Mouse (Mus musculus) spleen, postnatal 36 days (tissue): ENCODE results near the gene Slc25a27.

ENCODE experiments used
- DNase-seq, 2 experiments: peaks; one replicate each; pipeline ENCODE4 v3.0.0; 2022; ENCODE audit warnings: low spot score in 2 of 2, mixed read lengths in 1 of 2

Gene Slc25a27

DNA sequence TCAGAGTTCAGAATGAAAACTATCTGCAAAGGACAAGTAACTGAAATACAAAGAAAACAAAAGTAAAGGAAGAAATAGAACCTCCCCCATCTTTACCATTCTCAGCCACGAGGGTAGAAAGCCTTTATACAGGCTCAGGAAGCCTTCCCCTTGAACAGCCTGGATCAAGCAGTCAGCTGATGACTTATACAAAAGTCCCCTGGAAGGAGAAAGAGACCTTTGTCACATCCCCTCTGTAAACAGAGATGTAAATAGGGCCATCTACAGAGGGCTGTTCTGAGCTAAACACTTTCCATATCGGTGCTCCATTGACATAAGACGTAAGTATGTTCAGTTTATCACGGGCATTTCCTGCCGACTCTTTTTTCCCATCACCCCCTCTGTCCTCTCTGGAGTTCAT, 20.1 kb downstream of the Slc25a27 start:
- DNase-seq, result no peak

DNA sequence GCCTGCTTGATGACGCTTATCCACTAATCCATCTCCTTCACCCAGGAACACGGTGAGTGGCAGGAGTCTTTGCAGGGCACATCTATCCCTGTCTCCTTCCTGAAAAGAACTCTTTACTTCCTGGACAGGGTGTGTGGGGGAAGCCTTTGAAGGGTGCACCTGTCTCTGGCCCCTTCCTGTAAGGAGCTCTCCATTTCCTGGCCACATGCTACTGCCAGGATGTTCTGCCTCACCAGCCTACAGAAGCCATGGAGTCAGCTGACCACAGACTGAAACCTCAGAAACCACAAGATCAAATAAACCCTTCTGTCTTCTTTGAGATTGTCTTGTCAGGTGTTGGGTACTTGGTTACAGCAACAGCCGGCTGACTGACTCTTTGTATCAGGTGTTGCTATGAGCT, 21.9 kb downstream of the Slc25a27 start:
- no peak for DNase-seq

DNA sequence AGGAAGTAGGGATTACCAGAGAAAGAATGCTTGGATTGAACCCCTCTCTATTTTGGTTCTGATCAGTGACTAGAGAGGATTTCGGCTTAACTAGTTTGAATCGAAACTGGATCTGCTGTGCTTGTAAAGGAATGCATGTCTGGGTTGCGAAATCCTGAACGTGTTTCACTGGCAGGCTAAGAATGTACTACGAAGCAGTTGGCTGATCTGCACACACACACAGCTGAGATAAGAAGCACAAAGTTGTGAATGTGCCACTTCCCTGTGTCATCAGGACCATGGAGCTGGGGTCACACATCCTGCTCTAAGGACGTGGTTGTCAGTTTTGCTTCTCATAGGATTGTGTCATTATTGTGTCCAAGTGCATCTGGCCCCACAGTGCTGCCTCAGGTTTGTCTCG, 22.6 kb downstream of the Slc25a27 start:
- no peak for DNase-seq

- DNase-seq, result no peak
Measured at GRCm38 (mm10) chr17:43643191-43643590, 23.8 kb downstream of the Slc25a27 start.

GRCm38 (mm10) chr17:43640825-43641224, 26.2 kb downstream of the Slc25a27 start:
- DNase-seq, result no peak

- DNase-seq, result no peak
Measured at GRCm38 (mm10) chr17:43637146-43637545, 29.9 kb downstream of the Slc25a27 start.

- DNase-seq, result no peak
Measured at GRCm38 (mm10) chr17:43630427-43630760, 36.6 kb downstream of the Slc25a27 start.

DNA sequence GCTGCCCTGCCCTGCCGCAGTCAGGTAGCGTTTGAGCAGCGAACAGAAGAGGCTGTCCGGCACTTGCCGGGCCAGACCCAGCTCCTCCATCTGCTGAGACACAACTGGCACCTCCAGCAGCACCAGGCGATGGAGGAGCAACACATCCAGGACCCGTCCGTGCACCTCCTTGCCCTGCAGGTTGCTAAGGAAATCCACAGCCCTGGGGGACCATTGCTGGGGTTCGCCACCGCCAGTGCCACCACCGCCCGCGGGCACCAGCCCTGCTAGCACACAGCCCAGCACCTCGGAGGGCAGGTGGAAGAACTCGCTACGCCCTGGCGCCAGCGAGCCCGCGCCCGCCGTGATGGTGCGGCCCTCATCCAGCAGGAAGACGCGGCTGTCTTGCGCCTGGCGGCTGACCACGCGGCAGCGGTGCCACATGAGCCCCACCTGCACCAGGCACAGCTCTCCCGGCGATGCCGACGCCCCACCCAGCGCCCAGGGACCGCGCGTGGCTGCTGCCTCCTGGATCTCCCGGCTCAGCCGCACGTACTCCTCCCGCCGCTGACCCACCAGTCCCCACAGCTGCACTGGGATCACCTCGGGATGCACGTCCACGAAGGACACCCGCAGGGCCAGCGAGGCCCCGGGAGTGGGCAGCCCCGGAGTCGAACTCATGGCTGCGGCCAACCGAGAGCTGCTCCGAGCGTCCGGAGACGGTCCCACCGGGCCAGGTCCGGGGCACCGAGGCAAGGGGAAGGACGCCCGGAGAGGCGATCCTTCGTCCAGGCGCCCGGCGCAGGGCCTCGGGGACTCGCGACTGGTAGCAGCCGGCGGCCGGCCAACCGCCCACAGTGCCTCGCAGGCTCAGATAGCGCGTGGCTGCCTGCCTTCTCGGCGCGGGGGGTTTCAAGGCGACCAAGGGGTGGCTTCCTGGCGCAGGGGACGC, 37.3 kb downstream of the Slc25a27 start, which contains the start of gene Tdrd6:
TSS of gene Tdrd6 (minus strand) at position 804 of the 931 bp plus-strand sequence.
- no peak for DNase-seq

GRCm38 (mm10) chr17:43629026-43629495, 38.0 kb downstream of the Slc25a27 start:
- no peak for DNase-seq

DNA sequence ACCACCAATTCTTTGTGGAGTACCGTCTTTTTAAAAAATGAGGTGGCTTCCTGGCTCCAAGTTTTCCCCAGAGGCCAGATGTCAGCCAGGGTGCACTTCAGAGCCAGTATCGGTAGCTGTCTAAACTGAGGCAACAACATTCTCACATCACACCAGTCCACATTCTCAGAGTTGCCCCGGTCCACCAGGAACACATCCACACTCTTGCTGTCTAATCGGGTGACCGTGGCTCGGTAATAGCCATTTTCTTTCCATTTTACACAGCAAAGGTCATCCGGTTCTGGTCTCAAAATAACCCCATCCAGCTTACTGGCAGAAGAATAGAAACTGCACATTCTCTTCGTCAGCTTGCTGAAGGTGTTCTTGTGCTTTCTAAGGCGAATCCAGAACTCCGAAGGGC, 38.8 kb downstream of the Slc25a27 start:
- no peak for DNase-seq

- no peak for DNase-seq
Measured at GRCm38 (mm10) chr17:43622076-43622475, 44.9 kb downstream of the Slc25a27 start.

DNA sequence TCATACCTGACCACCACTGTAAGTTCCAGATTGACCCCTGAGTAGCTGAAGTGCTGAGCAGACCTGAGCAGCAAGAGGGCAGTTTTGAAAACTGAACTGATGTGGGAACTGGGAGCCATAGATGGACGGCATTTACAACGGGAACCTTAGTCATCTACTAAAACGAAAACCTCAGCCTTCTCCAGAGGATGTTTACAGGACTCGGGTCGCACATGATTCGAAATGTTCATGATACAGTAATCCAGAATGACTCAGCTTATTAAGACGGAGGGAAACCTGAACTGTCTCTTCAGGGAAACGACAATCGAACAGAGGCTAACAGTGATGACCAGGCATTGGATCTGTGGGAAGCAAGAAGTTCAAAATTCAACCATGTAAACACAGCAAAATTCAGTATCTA, 47.9 kb downstream of the Slc25a27 start:
- DNase-seq, result no peak

DNA sequence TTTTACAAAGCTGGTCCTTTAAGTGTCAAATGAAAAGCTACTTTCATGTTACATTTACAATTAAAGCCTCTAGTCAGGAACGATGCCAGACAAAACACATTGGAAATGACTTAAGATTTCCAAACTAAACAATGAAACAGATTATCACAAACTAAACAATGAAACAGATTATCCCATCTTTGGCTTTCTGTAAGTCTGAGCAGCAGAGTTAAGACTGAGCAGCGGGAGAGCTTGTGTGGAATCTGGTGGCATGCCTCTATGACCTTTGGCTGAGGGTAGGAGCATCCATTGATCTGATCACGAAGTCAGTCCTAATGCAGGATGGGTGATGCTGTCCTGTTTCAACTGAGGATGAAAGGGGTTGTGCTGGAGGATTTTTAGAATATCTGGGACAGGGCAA, 54.8 kb downstream of the Slc25a27 start:
- DNase-seq, result no peak

DNA sequence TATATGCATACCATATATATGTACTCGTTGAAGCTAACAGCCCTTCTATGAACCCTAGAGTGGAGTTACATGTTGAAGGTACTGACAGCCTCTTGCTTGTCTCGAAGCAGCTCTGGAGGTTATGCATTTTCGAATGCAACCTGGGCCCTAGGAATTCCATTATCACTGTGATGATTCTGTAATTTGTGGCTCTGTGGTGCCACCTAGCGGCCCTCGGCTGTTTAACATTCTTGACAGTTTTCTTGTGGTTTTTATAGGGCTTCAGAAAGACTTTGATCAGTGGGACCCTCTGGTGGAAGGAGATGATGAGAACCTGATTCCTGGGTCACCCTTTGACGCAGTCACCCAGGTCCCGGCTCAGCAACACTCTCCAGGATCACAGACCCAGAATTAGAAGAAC, 55.4 kb downstream of the Slc25a27 start:
- peak in 1 of 2 experiments; percentile 7 for DNase-seq

DNA sequence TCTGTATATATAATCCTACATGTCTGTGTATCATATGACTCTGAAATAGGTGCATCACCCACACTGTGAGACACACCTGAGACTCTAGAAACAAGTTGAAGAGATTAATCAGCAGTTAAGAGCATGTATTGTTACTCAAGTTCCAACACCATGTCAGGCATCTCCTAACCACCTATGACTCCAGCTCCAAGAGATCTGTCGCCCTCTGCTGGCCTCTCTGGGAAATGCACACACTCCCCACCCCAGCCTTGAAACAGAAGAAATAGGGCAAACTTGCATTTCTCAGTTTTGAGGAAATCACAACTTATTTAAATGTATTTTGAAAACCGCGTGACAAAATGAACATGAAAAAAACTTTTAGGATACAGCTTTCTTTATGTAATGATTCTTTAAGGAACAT, 60.3 kb downstream of the Slc25a27 start:
- DNase-seq, result peak; percentile 38 to 47

DNA sequence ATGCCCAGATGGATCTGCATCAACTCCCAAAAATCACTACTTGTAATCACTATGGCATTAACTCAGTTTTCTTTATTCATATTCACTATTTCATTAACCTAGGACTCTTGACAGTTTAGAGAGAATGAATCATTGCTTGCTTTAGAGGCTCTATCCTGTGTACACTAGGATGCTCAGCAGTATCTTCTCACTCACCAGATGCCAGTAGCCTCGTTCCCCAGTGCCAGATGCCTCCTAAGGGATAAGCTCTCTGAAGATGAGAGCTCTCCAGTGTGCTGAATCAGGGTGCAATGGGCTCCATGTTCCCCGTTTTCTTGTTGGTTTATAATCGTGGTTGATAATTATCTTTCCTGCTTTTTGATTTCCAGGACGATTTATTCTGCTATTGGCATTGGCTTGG, 68.3 kb downstream of the Slc25a27 start:
- DNase-seq, result no peak

DNA sequence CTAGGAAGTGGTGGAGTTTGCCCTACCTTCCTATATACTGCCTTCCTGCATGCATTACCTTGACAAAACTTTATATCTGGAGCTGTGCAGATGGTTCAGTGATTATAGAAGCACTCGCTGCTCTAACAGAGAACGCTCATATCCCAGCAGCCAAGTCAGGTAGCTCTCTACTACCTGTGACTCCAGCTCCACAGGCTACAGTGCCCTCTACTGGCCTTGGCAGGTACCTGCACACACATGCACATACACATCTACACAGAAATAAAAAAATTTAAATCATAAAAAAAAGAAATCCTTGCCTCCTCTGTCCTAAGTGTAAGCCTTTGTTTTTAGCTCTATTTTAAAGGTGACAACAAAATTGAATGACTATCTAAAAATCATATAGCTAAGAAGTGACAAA, 69.3 kb downstream of the Slc25a27 start:
- no peak for DNase-seq

- no peak for DNase-seq
Measured at GRCm38 (mm10) chr17:43592296-43593291, 74.4 kb downstream of the Slc25a27 start.
